Mouse (Mus musculus) CH12.LX (cell line): ENCODE measurements at regions not wholly inside any gene's neighbourhood (a gene's known extent, or its start where the extent isn't known, plus 50 kb on each side); places are given as distances from the start of the nearest gene placed in this dataset.

Source experiments
- DNase-seq: peaks from one replicate; pipeline ENCODE4 v3.0.0-alpha.2; 2013; ENCODE audit errors: extremely low read depth
- H3K27ac ChIP-seq: 2 replicates; pipeline ENCODE4 v1.5.1; 2012; ENCODE audit warnings: low read depth, mild to moderate bottlenecking, control low read depth, moderate library complexity; ENCODE audit not compliant: insufficient read depth
- H3K27me3 ChIP-seq: replicated peaks from 2 replicates; pipeline ENCODE3; 2012; ENCODE audit warnings: inconsistent platforms
- H3K36me3 ChIP-seq, 2 experiments: replicated peaks in 1 of 2; 2 replicates each; pipeline versions ENCODE3 to v1.6.1; 2012; ENCODE audit warnings: inconsistent platforms in 1 of 2, low read length in 1 of 2, mild to moderate bottlenecking in 1 of 2, mixed read lengths in 1 of 2, moderate library complexity in 1 of 2; ENCODE audit not compliant: control insufficient read depth in 1 of 2, insufficient read depth in 1 of 2
- H3K4me1 ChIP-seq, 2 experiments: 2 replicates each; pipeline ENCODE4 v1.6.1; 2012; ENCODE audit warnings: inconsistent platforms in 1 of 2, moderate library complexity in 1 of 2; ENCODE audit not compliant: insufficient read depth in 2 of 2, control insufficient read depth in 1 of 2
- H3K4me2 ChIP-seq: 2 replicates; pipeline ENCODE4 v1.6.1; 2012; ENCODE audit warnings: low read depth, mild to moderate bottlenecking, control low read depth; ENCODE audit not compliant: poor library complexity, insufficient read depth, severe bottlenecking
- H3K4me3 ChIP-seq, 3 experiments: fragments of 150-350 bp in 1 of 3; sonication (generic) in 1 of 3; replicated peaks in 1 of 3; 2 replicates each; pipeline versions ENCODE3 to v1.5.1; 2011 to 2012; ENCODE audit warnings: low read depth in 2 of 3, low read length in 2 of 3, mild to moderate bottlenecking in 2 of 3, moderate library complexity in 2 of 3, control low read depth in 1 of 3, improper control_type of control experiment in 1 of 3, inconsistent platforms in 1 of 3, mixed read lengths in 1 of 3; ENCODE audit not compliant: poor library complexity in 1 of 3
- H3K79me2 ChIP-seq: replicated peaks from 2 replicates; pipeline ENCODE4 v1.6.1; 2012; ENCODE audit warnings: mild to moderate bottlenecking, moderate library complexity; ENCODE audit not compliant: control insufficient read depth, poor library complexity, insufficient read depth, severe bottlenecking; ENCODE audit errors: extremely low read depth
- H3K9ac ChIP-seq: 2 replicates; pipeline ENCODE4 v1.6.1; 2012; ENCODE audit warnings: low read depth, mild to moderate bottlenecking, control low read depth, moderate library complexity; ENCODE audit not compliant: insufficient read depth
- H3K9me3 ChIP-seq: replicated peaks from 2 replicates; pipeline ENCODE3; 2012; ENCODE audit warnings: low read length, inconsistent platforms, mixed read lengths
- BHLHE40 ChIP-seq: IDR thresholded peaks from 2 replicates; pipeline ENCODE4 v1.6.1; 2011; ENCODE audit warnings: mild to moderate bottlenecking, low read depth, low read length, improper control_type of control experiment
- CHD1 ChIP-seq: IDR thresholded peaks from 2 replicates; pipeline ENCODE4 v1.6.1; 2012; ENCODE audit warnings: low read depth, low read length, improper control_type of control experiment, inconsistent platforms
- CHD2 ChIP-seq: IDR thresholded peaks from 2 replicates; pipeline ENCODE4 v1.6.1; 2011; ENCODE audit warnings: low read length, improper control_type of control experiment
- CTCF ChIP-seq, 2 experiments: IDR thresholded peaks in 1 of 2; conservative IDR thresholded peaks in 1 of 2; 2 replicates each; pipeline ENCODE4 v1.5.1; 2011 to 2012; ENCODE audit warnings: low read depth in 2 of 2, low read length in 2 of 2, improper control_type of control experiment in 1 of 2, inconsistent platforms in 1 of 2, mild to moderate bottlenecking in 1 of 2, moderate library complexity in 1 of 2
- E2F4 ChIP-seq: IDR thresholded peaks from 2 replicates; pipeline ENCODE4 v1.6.1; 2011; ENCODE audit warnings: low read depth, low read length, improper control_type of control experiment; ENCODE audit not compliant: insufficient replicate concordance
- ELF1 ChIP-seq: IDR thresholded peaks from 2 replicates; pipeline ENCODE4 v1.6.1; 2014; ENCODE audit warnings: low read depth, mild to moderate bottlenecking, inconsistent platforms, low read length, improper control_type of control experiment
- EP300 ChIP-seq: IDR thresholded peaks from 2 replicates; pipeline ENCODE4 v1.6.1; 2011; ENCODE audit warnings: low read length, improper control_type of control experiment
- GABPA ChIP-seq: IDR thresholded peaks from 2 replicates; pipeline ENCODE4 v1.6.1; 2012; ENCODE audit warnings: low read depth, low read length, improper control_type of control experiment, inconsistent platforms; ENCODE audit not compliant: insufficient replicate concordance
- IRF4 ChIP-seq: IDR thresholded peaks from 2 replicates; pipeline ENCODE4 v1.6.1; 2014; ENCODE audit warnings: low read depth, mild to moderate bottlenecking, inconsistent platforms, low read length, improper control_type of control experiment
- JUN ChIP-seq: IDR thresholded peaks from 2 replicates; pipeline ENCODE4 v1.6.1; 2011; ENCODE audit warnings: low read depth, mild to moderate bottlenecking, low read length, improper control_type of control experiment, moderate library complexity; ENCODE audit not compliant: insufficient read depth
- JUND ChIP-seq: conservative IDR thresholded peaks from 2 replicates; pipeline ENCODE4 v1.6.1; 2011; ENCODE audit warnings: low read depth, low read length, improper control_type of control experiment
- KAT2A ChIP-seq: IDR thresholded peaks from 2 replicates; pipeline ENCODE4 v1.6.1; 2012; ENCODE audit warnings: low read length, improper control_type of control experiment, inconsistent platforms; ENCODE audit not compliant: insufficient replicate concordance
- MAFK ChIP-seq: IDR thresholded peaks from 2 replicates; pipeline ENCODE4 v1.6.1; 2011; ENCODE audit warnings: low read length, improper control_type of control experiment; ENCODE audit not compliant: insufficient replicate concordance
- MAX ChIP-seq: IDR thresholded peaks from 2 replicates; pipeline ENCODE4 v1.6.1; 2011; ENCODE audit warnings: low read length, improper control_type of control experiment
- MAZ ChIP-seq: IDR thresholded peaks from 2 replicates; pipeline ENCODE4 v1.6.1; 2012; ENCODE audit warnings: low read depth, mild to moderate bottlenecking, inconsistent platforms, low read length, improper control_type of control experiment, moderate library complexity
- MEF2A ChIP-seq: IDR thresholded peaks from 2 replicates; pipeline ENCODE4 v1.6.1; 2014; ENCODE audit warnings: low read depth, mild to moderate bottlenecking, inconsistent platforms, low read length, improper control_type of control experiment, borderline replicate concordance
- MXI1 ChIP-seq: IDR thresholded peaks from 2 replicates; pipeline ENCODE4 v1.6.1; 2011; ENCODE audit warnings: mild to moderate bottlenecking, low read depth, low read length, improper control_type of control experiment
- MYC ChIP-seq: IDR thresholded peaks from 2 replicates; pipeline ENCODE4 v1.6.1; 2011; ENCODE audit warnings: low read depth, mild to moderate bottlenecking, improper control_type of control experiment, low read length
- NRF1 ChIP-seq: IDR thresholded peaks from 2 replicates; pipeline ENCODE4 v1.6.1; 2014; ENCODE audit warnings: low read depth, mild to moderate bottlenecking, inconsistent platforms, low read length, improper control_type of control experiment, moderate library complexity
- PAX5 ChIP-seq: IDR thresholded peaks from 2 replicates; pipeline ENCODE4 v1.6.1; 2012; ENCODE audit warnings: low read length, inconsistent platforms, mixed read lengths
- SIN3A ChIP-seq: IDR thresholded peaks from 2 replicates; pipeline ENCODE4 v1.6.1; 2012; ENCODE audit warnings: low read length, improper control_type of control experiment, inconsistent platforms
- TBP ChIP-seq: conservative IDR thresholded peaks from 2 replicates; pipeline ENCODE4 v1.6.1; 2011; ENCODE audit warnings: low read depth, low read length, improper control_type of control experiment
- TCF12 ChIP-seq: IDR thresholded peaks from 2 replicates; pipeline ENCODE4 v1.6.1; 2014; ENCODE audit warnings: low read depth, mild to moderate bottlenecking, inconsistent platforms, low read length, improper control_type of control experiment
- UBTF ChIP-seq: IDR thresholded peaks from 2 replicates; pipeline ENCODE4 v1.6.1; 2012; ENCODE audit warnings: low read depth, mild to moderate bottlenecking, inconsistent platforms, low read length, improper control_type of control experiment, moderate library complexity
- USF2 ChIP-seq: conservative IDR thresholded peaks from 2 replicates; pipeline ENCODE4 v1.6.1; 2011; ENCODE audit warnings: low read depth, low read length, improper control_type of control experiment
- ZC3H11A ChIP-seq: IDR thresholded peaks from 2 replicates; pipeline ENCODE4 v1.6.1; 2012; ENCODE audit warnings: low read depth, mild to moderate bottlenecking, inconsistent platforms, low read length, improper control_type of control experiment
- ZKSCAN1 ChIP-seq: IDR thresholded peaks from 2 replicates; pipeline ENCODE4 v1.6.1; 2012; ENCODE audit warnings: low read depth, inconsistent platforms, low read length, improper control_type of control experiment, borderline replicate concordance
- dilution Hi-C: fragments of 300-500 bp; cut with MboI; formaldehyde crosslinking; loops from 2 replicates; pipeline ENCODE4 v1.14.3; 2020; ENCODE audit warnings: low sequenced_read_pairs; ENCODE audit not compliant: extremely low pct_unique_long_range_greater_than_20kb, extremely low pct_ligation_motif_present
- in situ Hi-C: fragments of 300-500 bp; cut with MboI; formaldehyde crosslinking; loops from 3 replicates; pipeline ENCODE4 v1.14.3; 2019; ENCODE audit warnings: low sequenced_read_pairs, low pct_ligation_motif_present, low pct_unique_long_range_greater_than_20kb, mixed read lengths

- no peak overlapping the region for H3K4me2 ChIP-seq
- H3K4me1 ChIP-seq: peaks cover 0 to 15% of the 10 kb centered on the region in 2 experiments; a peak in 2 of 4 replicates
- peaks cover 48% of the 10 kb centered on the region for H3K27me3 ChIP-seq
- no peak overlapping the region for H3K4me3 ChIP-seq
- in situ Hi-C loops: no loop called here
- no peak overlapping the region for H3K9ac ChIP-seq
- TF ChIP-seq EP300: no peak
- no peak for TF ChIP-seq ZC3H11A
- TF ChIP-seq MAZ: no peak
- no peak for TF ChIP-seq NRF1
- TF ChIP-seq JUN: no peak
- TF ChIP-seq MAFK: no peak
- TF ChIP-seq SIN3A: no peak
- no peak for TF ChIP-seq BHLHE40
- no peak for TF ChIP-seq TCF12
- no peak for TF ChIP-seq TBP
- no peak for TF ChIP-seq MAX
- TF ChIP-seq ELF1: no peak
- TF ChIP-seq MYC: no peak
- TF ChIP-seq KAT2A: no peak
- TF ChIP-seq E2F4: no peak
- no peak for TF ChIP-seq UBTF
- no peak for TF ChIP-seq ZKSCAN1
- TF ChIP-seq CHD1: no peak
- TF ChIP-seq MEF2A: no peak
- DNase-seq: no peak
- no peak overlapping the region for H3K27ac ChIP-seq
- peaks cover 15% of the 10 kb centered on the region for H3K9me3 ChIP-seq
- dilution Hi-C loops: no loop called here
- H3K79me2 ChIP-seq: no peaks in the 10 kb centered on the region
- no peaks in the 10 kb centered on the region for H3K36me3 ChIP-seq
Observed at GRCm38 (mm10) chr9:43976366-43976765, 66.8 kb upstream of the Thy1 start.

- Histone ChIP-seq H3K79me2 (no peaks in the 10 kb centered on the region), H3K4me1 (peaks cover 0 to 15% of the 10 kb centered on the region in 2 experiments; a peak in 2 of 4 replicates), H3K4me3 (no peak overlapping the region), H3K27me3 (peaks cover 47% of the 10 kb centered on the region), H3K27ac (no peak overlapping the region), H3K4me2 (no peak overlapping the region), H3K36me3 (no peaks in the 10 kb centered on the region), H3K9ac (no peak overlapping the region), H3K9me3 (peaks cover 15% of the 10 kb centered on the region)
- in situ Hi-C loops (no loop called here), dilution Hi-C loops (no loop called here)
- DNase-seq: no peak
- no peak for TF ChIP-seq JUN
- no peak for TF ChIP-seq GABPA
- no peak for TF ChIP-seq JUND
- no peak for TF ChIP-seq NRF1
- no peak for TF ChIP-seq USF2
- TF ChIP-seq PAX5: no peak
- no peak for TF ChIP-seq CHD2
- no peak for TF ChIP-seq MAFK
- TF ChIP-seq IRF4: no peak
- no peak for TF ChIP-seq ZC3H11A
- no peak for TF ChIP-seq ZKSCAN1
- no peak for TF ChIP-seq MXI1
- TF ChIP-seq CTCF (conservative IDR thresholded peaks at IDR 0.05 in 1 of 2, IDR thresholded peaks at IDR 0.05 in 1 of 2; ENCODE audit: low read depth in 2 of 2, low read length in 2 of 2): no peak
- TF ChIP-seq MEF2A: no peak
- TF ChIP-seq SIN3A: no peak
- no peak for TF ChIP-seq MAX
- TF ChIP-seq EP300: no peak
Observed at GRCm38 (mm10) chr9:43977773-43978172, 65.4 kb upstream of the Thy1 start.
